Mouse (Mus musculus) 3134 (cell line): ENCODE data around the gene Inf2.

Experiments used
- DNase-seq: peaks from one replicate; pipeline ENCODE4 v3.0.0-alpha.2; 2011; ENCODE audit warnings: low spot score; ENCODE audit not compliant: insufficient read length; ENCODE audit errors: extremely low read depth

Inf2 gene

GRCm38 (mm10) chr12:112620354-112621061 is 31.9 kb downstream of the Inf2 start:
- no peak for DNase-seq

GRCm38 (mm10) chr12:112621900-112622299 is 33.3 kb downstream of the Inf2 start:
- peak; percentile 55 for DNase-seq

- no peak for DNase-seq
Observed at GRCm38 (mm10) chr12:112623742-112624141, 35.2 kb downstream of the Inf2 start.

- no peak for DNase-seq
Observed at GRCm38 (mm10) chr12:112625700-112626099, 37.1 kb downstream of the Inf2 start.

GRCm38 (mm10) chr12:112626455-112626854 is 37.9 kb downstream of the Inf2 start:
- DNase-seq = no peak

- DNase-seq = peak; percentile 62
Observed at GRCm38 (mm10) chr12:112627097-112627881, 38.7 kb downstream of the Inf2 start.

- no peak for DNase-seq
Observed at GRCm38 (mm10) chr12:112628197-112628596, 39.6 kb downstream of the Inf2 start.

- peak; percentile 91 for DNase-seq
Observed at GRCm38 (mm10) chr12:112628928-112629721, 40.5 kb downstream of the Inf2 start.

GRCm38 (mm10) chr12:112630029-112630428 is 41.4 kb downstream of the Inf2 start:
- DNase-seq = no peak

- no peak for DNase-seq
Observed at GRCm38 (mm10) chr12:112630796-112631195, 42.2 kb downstream of the Inf2 start.

- no peak for DNase-seq
Observed at GRCm38 (mm10) chr12:112631472-112631871, 42.9 kb downstream of the Inf2 start.

GRCm38 (mm10) chr12:112632084-112632777 is 43.6 kb downstream of the Inf2 start:
- no peak for DNase-seq

- no peak for DNase-seq
Observed at GRCm38 (mm10) chr12:112632907-112633306, 44.3 kb downstream of the Inf2 start.

- no peak for DNase-seq
Observed at GRCm38 (mm10) chr12:112633686-112634085, 45.1 kb downstream of the Inf2 start.

- no peak for DNase-seq
Observed at GRCm38 (mm10) chr12:112639526-112639925, 50.9 kb downstream of the Inf2 start.

- DNase-seq = no peak
Observed at GRCm38 (mm10) chr12:112643126-112643525, 54.5 kb downstream of the Inf2 start.

GRCm38 (mm10) chr12:112644180-112644854 is 55.7 kb downstream of the Inf2 start, which contains the start of gene Siva1:
Gene Siva1, plus strand, starts transcription at chr12:112644679.
- peak; percentile 99 for DNase-seq

GRCm38 (mm10) chr12:112644855-112645506 is 56.4 kb downstream of the Inf2 start:
- DNase-seq = no peak

- no peak for DNase-seq
Observed at GRCm38 (mm10) chr12:112646139-112646538, 57.6 kb downstream of the Inf2 start.
